Mouse (Mus musculus): ENCODE measurements around the gene Elmo1.

Elmo1 gene

GRCm38 (mm10) chr13:20257562-20258525 is 167.4 kb downstream of the Elmo1 start:
- no peak for DNase-seq (ENCODE audit: low read depth, low spot score)

DNA sequence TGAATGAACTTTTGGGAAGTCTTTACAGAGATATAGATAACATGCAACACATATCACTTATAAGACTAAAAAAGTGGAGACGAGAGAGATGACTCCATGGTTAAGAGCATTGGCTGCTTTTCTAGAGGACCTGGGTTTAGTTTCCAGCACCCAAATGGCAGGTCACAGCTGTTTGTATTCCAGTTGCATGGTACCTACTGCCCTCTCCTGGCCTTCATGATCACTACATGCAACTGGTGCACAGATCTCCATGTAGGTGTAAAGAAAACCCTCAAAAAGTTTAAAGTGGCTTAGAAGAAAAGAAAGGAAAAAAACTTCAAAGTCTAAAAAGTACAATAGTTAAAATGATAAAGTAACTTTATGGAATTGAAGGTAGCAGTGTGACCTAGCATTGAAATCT is 172.8 kb downstream of the Elmo1 start:
- DNase-seq (ENCODE audit: low read depth, low spot score), result peak; percentile 13

GRCm38 (mm10) chr13:20270148-20270547 is 179.8 kb downstream of the Elmo1 start:
- no peak for DNase-seq (ENCODE audit: low read depth, low spot score)

- no peak for DNase-seq (ENCODE audit: low read depth, low spot score)
Observed at GRCm38 (mm10) chr13:20271799-20272198, 181.4 kb downstream of the Elmo1 start.

DNA sequence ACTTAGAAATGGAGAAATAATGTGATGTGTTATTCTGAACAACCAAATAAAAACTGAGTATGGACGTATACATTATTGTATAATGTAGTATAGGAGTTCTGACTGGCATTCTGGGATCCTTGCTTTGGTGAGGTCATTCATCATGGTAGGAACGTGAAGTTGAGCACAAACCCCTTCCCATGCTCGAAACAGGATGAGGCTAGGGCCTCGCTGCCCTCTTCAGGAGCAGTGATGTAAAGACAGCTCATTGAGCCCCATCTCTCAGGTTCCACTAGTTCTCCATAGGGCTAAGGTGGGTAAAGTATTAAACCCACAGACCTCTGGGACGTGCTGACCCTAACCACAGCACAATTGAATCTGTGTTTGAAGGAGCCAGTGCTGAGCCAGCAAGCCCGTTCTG is 182.2 kb downstream of the Elmo1 start:
- peak; percentile 13 for DNase-seq (ENCODE audit: low read depth, low spot score)

DNA sequence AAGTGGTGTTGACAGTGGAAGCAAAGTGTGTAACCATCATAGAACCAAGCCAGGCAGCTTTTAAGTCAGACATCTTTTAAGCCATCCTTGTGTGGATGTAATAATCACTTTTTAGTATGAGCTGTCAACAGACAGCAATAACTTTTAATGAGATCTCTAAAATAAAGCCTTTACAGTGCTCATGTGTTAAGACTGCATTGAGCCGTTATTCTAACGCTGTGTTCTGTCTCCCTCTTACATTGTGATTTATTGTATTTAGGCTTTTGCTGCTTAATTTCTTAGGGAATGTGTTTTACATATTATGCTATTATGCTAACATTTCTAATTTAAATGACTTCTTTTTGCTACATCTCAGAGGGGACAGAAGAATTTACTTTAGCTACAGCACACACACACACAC is 189.5 kb downstream of the Elmo1 start:
- no peak for DNase-seq (ENCODE audit: low read depth, low spot score)

DNA sequence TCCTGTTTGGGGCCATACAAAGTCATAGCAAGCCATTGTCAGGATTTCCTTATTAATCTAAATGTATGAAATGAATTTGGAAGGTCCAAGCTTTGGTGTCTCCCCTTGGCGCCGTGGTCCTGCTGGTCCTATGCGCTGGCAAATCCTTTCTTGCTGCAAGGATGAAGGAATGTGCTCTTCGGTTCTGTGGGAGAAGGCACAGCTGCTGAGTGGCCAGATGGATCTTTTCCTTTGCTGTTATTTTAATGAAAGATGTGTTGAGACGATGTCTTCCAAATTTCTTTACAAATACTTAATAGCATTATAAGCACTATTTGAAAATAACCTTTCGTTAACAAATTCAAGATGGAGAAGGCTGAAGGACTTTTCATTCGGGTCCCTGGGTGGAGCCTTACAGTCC is 193.5 kb downstream of the Elmo1 start:
- DNase-seq (ENCODE audit: low read depth, low spot score), result no peak

GRCm38 (mm10) chr13:20286680-20287079 is 196.3 kb downstream of the Elmo1 start:
- no peak for DNase-seq (ENCODE audit: low read depth, low spot score)

- DNase-seq (ENCODE audit: low read depth, low spot score), result no peak
Observed at GRCm38 (mm10) chr13:20288393-20288792, 198.0 kb downstream of the Elmo1 start.

- no peak for DNase-seq (ENCODE audit: low read depth, low spot score)
Observed at GRCm38 (mm10) chr13:20290412-20290811, 200.0 kb downstream of the Elmo1 start.

DNA sequence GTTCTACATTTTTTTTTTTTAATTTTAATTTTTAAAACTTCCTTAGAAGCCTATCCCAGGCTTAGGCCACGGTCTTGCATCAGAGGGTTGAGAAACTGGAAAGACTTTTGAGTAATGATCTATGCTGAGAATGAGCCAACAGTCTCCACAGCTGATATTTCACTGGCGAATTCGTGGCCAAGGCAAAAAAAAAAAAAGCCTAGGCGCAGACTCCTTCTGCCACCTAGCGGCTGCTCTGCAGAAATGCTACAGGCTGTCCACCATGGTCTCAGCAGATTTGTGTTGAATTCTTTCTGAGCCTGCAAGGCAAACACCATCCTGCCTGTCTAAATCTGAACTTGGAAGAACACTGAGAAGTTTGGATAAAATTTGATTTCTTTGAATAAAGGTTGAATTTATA is 202.0 kb downstream of the Elmo1 start:
- DNase-seq (ENCODE audit: low read depth, low spot score), result peak; percentile 60

DNA sequence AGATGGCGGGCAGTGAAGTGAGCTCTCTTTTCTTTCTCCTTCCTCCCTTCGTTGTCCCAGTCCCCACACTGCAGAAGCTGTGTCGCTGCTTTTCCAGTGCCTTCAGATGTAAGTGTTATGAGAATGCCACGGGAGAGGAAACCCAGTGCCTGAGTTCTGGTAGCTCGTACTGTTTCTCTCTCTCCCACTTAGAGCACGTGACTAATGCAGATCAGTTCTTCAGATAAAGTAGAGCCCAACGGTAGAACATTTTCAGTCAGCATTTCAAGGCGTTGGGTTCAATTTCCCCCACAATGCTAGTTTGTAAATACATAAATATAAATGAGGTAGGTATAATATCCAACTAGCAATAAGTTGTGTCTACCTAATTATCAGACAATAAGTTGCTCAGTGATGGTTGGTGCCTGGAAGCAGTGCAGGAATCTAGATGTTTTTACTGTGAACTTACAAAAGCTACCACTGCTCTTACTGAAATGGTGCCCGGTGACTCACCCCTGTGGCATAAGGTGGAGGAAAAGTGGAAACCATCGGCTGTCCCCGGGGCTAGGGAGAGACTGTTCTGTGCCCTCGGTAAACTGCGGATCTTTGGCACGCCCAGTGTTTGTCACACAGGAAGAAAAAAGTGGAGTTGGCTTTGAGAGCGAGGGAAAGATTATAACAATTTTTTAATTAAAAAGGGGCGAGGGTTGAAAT is 205.0 kb downstream of the Elmo1 start:
- DNase-seq (ENCODE audit: low read depth, low spot score), result no peak

- peak; percentile 53 for DNase-seq (ENCODE audit: low read depth, low spot score)
Observed at GRCm38 (mm10) chr13:20297841-20298240, 207.4 kb downstream of the Elmo1 start.

GRCm38 (mm10) chr13:20299424-20299823 is 209.0 kb downstream of the Elmo1 start:
- no peak for DNase-seq (ENCODE audit: low read depth, low spot score)

- DNase-seq (ENCODE audit: low read depth, low spot score), result no peak
Observed at GRCm38 (mm10) chr13:20300052-20300564, 209.7 kb downstream of the Elmo1 start.

DNA sequence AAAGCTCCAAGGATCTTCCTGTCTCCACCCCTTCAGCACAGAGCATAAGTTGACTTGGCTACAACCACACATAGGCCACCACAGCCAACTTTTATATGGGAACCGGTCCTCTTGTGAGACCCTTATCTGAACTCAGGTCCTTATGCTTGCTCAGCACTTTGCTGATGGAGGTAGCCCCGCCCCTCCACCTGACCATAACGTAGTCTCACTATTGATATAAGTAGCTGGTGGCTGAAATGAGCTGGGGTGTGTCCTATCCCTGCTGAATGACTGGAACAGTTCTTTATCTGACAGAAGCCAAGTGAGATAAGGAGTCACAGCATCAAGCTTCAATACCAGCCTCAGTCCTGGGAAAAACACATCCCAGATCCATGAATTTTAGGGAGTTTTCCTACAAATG is 210.2 kb downstream of the Elmo1 start:
- DNase-seq (ENCODE audit: low read depth, low spot score), result no peak

GRCm38 (mm10) chr13:20301760-20302159 is 211.4 kb downstream of the Elmo1 start:
- no peak for DNase-seq (ENCODE audit: low read depth, low spot score)

DNA sequence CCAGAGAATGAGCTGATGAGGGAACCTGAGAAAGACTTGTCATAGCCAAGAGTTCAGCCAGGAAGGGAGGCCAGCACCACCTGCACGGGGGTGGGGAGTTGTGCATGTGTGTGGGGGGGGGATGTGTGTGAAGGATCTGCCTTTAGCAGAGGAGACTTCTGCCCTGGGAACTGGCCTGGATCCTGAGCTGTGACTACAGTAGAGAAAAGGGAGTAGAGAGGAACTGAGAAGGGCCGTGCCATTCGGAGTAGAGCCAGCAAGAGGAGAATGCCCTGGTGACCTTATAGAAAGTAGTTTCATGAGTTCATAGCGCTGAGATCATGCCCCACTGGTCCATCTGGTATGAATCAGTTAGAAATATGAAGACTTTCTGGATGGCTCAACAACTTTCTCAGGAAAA is 215.2 kb downstream of the Elmo1 start:
- DNase-seq (ENCODE audit: low read depth, low spot score), result no peak

GRCm38 (mm10) chr13:20306180-20307177 is 216.1 kb downstream of the Elmo1 start:
- no peak for DNase-seq (ENCODE audit: low read depth, low spot score)

DNA sequence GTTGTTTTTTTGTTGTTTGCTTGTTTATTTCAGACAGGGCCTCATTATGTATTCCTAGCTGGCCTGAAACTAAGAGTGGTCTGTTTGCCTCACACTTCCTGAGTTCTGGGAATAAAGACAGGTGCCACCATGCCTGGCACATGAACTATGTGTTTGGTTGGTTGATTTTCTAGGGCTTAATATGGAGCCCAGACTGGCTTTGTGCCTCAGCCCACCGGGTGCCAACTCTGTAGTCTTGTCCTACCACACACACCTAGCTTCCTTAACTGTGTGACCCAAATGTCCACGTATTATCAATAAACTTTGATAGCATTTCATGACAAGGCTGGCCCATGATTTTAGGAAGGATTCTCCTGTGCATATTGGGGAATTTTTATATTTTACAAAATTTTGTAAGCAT is 217.0 kb downstream of the Elmo1 start:
- DNase-seq (ENCODE audit: low read depth, low spot score), result no peak

DNA sequence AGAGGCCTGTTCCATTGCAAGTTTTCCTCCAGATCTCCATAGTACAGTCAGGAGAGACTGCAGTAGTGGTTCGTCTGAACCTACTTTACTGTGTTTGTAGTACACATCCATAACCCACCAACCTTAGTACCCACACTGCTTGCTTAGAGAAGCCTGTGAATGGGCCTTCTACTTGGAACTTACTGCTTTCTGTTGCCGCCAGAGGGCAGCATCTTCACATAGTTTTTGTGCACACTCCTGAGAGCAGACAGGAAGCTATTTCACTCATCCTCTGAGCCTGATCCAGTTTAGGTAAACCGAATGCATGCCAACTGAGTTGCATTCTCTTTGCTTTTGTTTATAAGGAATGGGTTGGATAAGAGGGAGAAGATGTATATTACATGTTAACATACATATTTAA is 221.2 kb downstream of the Elmo1 start:
- peak; percentile 81 for DNase-seq (ENCODE audit: low read depth, low spot score)
